Comparison of ENCODE assay signal across 10 mouse cellular contexts in genomic region chrX:65241861-65242525, GRCm38 (mm10).
"Had no signal": no experiment of that assay in that cellular context is flagged by ENCODE, and none has a peak within 500 bp of the region (broad histone marks: within the 10 kb centered on the region; RNA-seq: fewer than 3 reads in every experiment).

No protein-coding gene starts in this region.

- H3K4me1 ChIP-seq: limb, embryonic 10.5 days; liver, embryonic 12.5 days; midbrain, embryonic 12.5 days had no signal

- DNase-seq: kidney, adult 18-20 months; kidney, postnatal 10 days; lung, embryonic 14.5 days; lung, postnatal 10 days; lung, postnatal 4 days; thymus, adult 2 months; thymus, postnatal 25 days had no signal

- H3K4me3 ChIP-seq: limb, embryonic 10.5 days; liver, embryonic 12.5 days; midbrain, embryonic 12.5 days had no signal

- H3K9ac ChIP-seq: liver, embryonic 12.5 days; lung, embryonic 14.5 days; midbrain, embryonic 12.5 days had no signal

- H3K27ac ChIP-seq: limb, embryonic 10.5 days; liver, embryonic 12.5 days; midbrain, embryonic 12.5 days had no signal

- ATAC-seq: liver, embryonic 12.5 days had no signal

- H3K36me3 ChIP-seq: limb, embryonic 10.5 days; liver, embryonic 12.5 days; midbrain, embryonic 12.5 days had no signal

- H3K9me3 ChIP-seq: limb, embryonic 10.5 days; liver, embryonic 12.5 days; midbrain, embryonic 12.5 days had no signal

- H3K4me2 ChIP-seq: liver, embryonic 12.5 days; lung, embryonic 14.5 days; midbrain, embryonic 12.5 days had no signal

- H3K27me3 ChIP-seq: liver, embryonic 12.5 days; midbrain, embryonic 12.5 days had no signal
